Mouse (Mus musculus) urinary bladder, postnatal 14 days (tissue): ENCODE data around the gene Slc38a1.

Experiments used
- DNase-seq: peaks from one replicate; pipeline ENCODE4 v3.0.0; 2021; ENCODE audit warnings: low spot score

The Slc38a1 gene

GRCm38 (mm10) chr15:96642436-96643405 is at the start of gene Slc38a1:
Slc38a1 (minus strand) TSS chr15:96642913.
- peak; percentile 27 for DNase-seq

- no peak for DNase-seq
These were observed 49.7 kb upstream of the Slc38a1 start for GRCm38 (mm10) chr15:96692401-96692800.

GRCm38 (mm10) chr15:96691381-96691780 is 48.7 kb upstream of the Slc38a1 start:
- no peak for DNase-seq

GRCm38 (mm10) chr15:96690829-96691228 is 48.1 kb upstream of the Slc38a1 start:
- no peak for DNase-seq

GRCm38 (mm10) chr15:96689919-96690318 is 47.2 kb upstream of the Slc38a1 start:
- no peak for DNase-seq

- no peak for DNase-seq
These were observed 46.1 kb upstream of the Slc38a1 start for GRCm38 (mm10) chr15:96688784-96689318.

GRCm38 (mm10) chr15:96688036-96688435 is 45.3 kb upstream of the Slc38a1 start:
- no peak for DNase-seq

- no peak for DNase-seq
These were observed 44.7 kb upstream of the Slc38a1 start for GRCm38 (mm10) chr15:96687366-96687765.

GRCm38 (mm10) chr15:96686201-96687159 is 43.8 kb upstream of the Slc38a1 start:
- no peak for DNase-seq

- DNase-seq: no peak
These were observed 42.6 kb upstream of the Slc38a1 start for GRCm38 (mm10) chr15:96685273-96685672.

GRCm38 (mm10) chr15:96684132-96684830 is 41.6 kb upstream of the Slc38a1 start:
- peak; percentile 46 for DNase-seq

GRCm38 (mm10) chr15:96678871-96679773 is 36.4 kb upstream of the Slc38a1 start:
- DNase-seq: no peak

- DNase-seq: peak; percentile 50
These were observed 33.8 kb upstream of the Slc38a1 start for GRCm38 (mm10) chr15:96676518-96676917.

GRCm38 (mm10) chr15:96675744-96676143 is 33.0 kb upstream of the Slc38a1 start:
- no peak for DNase-seq

GRCm38 (mm10) chr15:96675055-96675454 is 32.3 kb upstream of the Slc38a1 start:
- no peak for DNase-seq

- DNase-seq: no peak
These were observed 31.4 kb upstream of the Slc38a1 start for GRCm38 (mm10) chr15:96674089-96674488.

- no peak for DNase-seq
These were observed 27.0 kb upstream of the Slc38a1 start for GRCm38 (mm10) chr15:96669721-96670120.

GRCm38 (mm10) chr15:96666663-96667062 is 23.9 kb upstream of the Slc38a1 start:
- DNase-seq: peak; percentile 73

- DNase-seq: peak; percentile 79
These were observed 23.2 kb upstream of the Slc38a1 start for GRCm38 (mm10) chr15:96665889-96666288.

GRCm38 (mm10) chr15:96660590-96661141 is 18.0 kb upstream of the Slc38a1 start:
- no peak for DNase-seq
